Mouse (Mus musculus) gastrocnemius, postnatal 14 days (tissue): ENCODE results near the gene Nucb1. TPM values are rescaled to one million over a fixed set of nuclear protein-coding genes. Genes with fewer than 3 reads are reported as not detected.
A peak's percentile ranks its signal among the peaks of the same experiment; 100 is the strongest.
"Not testable (repeated sequence)": the region's sequence is repeated elsewhere in the genome, so short reads cannot be mapped to it uniquely, and the experiment has no call there.

Source experiments
- DNase-seq: peaks from one replicate; pipeline ENCODE4 v3.0.0; 2021; ENCODE audit warnings: mixed read lengths
- intact Hi-C: fragments of 180-260 bp; cut with DNase I; formaldehyde crosslinking; loops from one replicate; pipeline ENCODE4 v1.15.1; 2025; ENCODE audit warnings: low total_unique reads
- long read RNA-seq, 2 experiments: library from polyadenylated mRNA; stranded (forward); transcript quantifications; one replicate each; pipeline ENCODE4 v2.0.0; 2021
- total RNA-seq, 2 experiments: library from RNA; stranded (reverse); gene quantifications; 2 replicates each; pipeline ENCODE4 v1.2.3; 2021

The Nucb1 gene
- total RNA-seq, result 100 to 1,000 TPM; 100 TPM
- long read RNA-seq, experiment 1, full-length matches to known transcripts, result 111 of 128 reads
- long read RNA-seq, experiment 1, partial matches to known transcripts, result 7 of 128 reads
- long read RNA-seq, experiment 1, other reads (novel, unspliced or antisense), result 10 of 128 reads
- long read RNA-seq, experiment 2, full-length matches to known transcripts, result 118 of 140 reads
- long read RNA-seq, experiment 2, partial matches to known transcripts, result 15 of 140 reads
- long read RNA-seq, experiment 2, other reads (novel, unspliced or antisense), result 7 of 140 reads

GRCm38 (mm10) chr7:45509912-45510787 lies at the start of gene Nucb1:
Nucb1 (minus strand) TSS chr7:45510406.
- DNase-seq, result peak; percentile 91

GRCm38 (mm10) chr7:45558907-45559306 lies 48.7 kb upstream of the Nucb1 start:
- intact Hi-C loops, result no loop called here
- DNase-seq, result no peak

More at GRCm38 (mm10) chr7:45509912-45510787, at the start of gene Nucb1:
- intact Hi-C loops, result no loop called here

GRCm38 (mm10) chr7:45555787-45556186 lies 45.6 kb upstream of the Nucb1 start:
- intact Hi-C loops, result no loop called here
- DNase-seq, result peak; percentile 81

GRCm38 (mm10) chr7:45554744-45555143 lies 44.5 kb upstream of the Nucb1 start, which contains the start of gene Hsd17b14:
Hsd17b14 (plus strand) TSS chr7:45554893.
- no peak for DNase-seq
- intact Hi-C loops, result loop anchor here (5.0 kb wide), 1 partner anchor 33 kb away; no protein-coding TSS in a partner anchor

GRCm38 (mm10) chr7:45553990-45554389 lies 43.8 kb upstream of the Nucb1 start:
- intact Hi-C loops, result loop anchor here (5.0 kb wide), 1 partner anchor 33 kb away; no protein-coding TSS in a partner anchor
- DNase-seq, result no peak

- intact Hi-C loops, result loop anchor here (5.0 kb wide), 1 partner anchor 34 kb away; no protein-coding TSS in a partner anchor
- no peak for DNase-seq
Measured at GRCm38 (mm10) chr7:45553519-45553918, 43.3 kb upstream of the Nucb1 start.

GRCm38 (mm10) chr7:45551512-45551883 lies 41.3 kb upstream of the Nucb1 start:
- no peak for DNase-seq
- intact Hi-C loops, result loop anchor here (5.0 kb wide), 1 partner anchor 36 kb away; no protein-coding TSS in a partner anchor

- intact Hi-C loops, result loop anchor here (5.0 kb wide), 1 partner anchor 36 kb away; no protein-coding TSS in a partner anchor
- no peak for DNase-seq
Measured at GRCm38 (mm10) chr7:45550821-45551511, 40.8 kb upstream of the Nucb1 start.

- no peak for DNase-seq
- intact Hi-C loops, result loop anchor here (5.0 kb wide), 1 partner anchor 37 kb away; no protein-coding TSS in a partner anchor
Measured at GRCm38 (mm10) chr7:45549641-45550436, 39.6 kb upstream of the Nucb1 start.

GRCm38 (mm10) chr7:45544525-45544924 lies 34.3 kb upstream of the Nucb1 start:
- intact Hi-C loops, result no loop called here
- DNase-seq, result no peak

- intact Hi-C loops, result no loop called here
- no peak for DNase-seq
Measured at GRCm38 (mm10) chr7:45540213-45540612, 30.0 kb upstream of the Nucb1 start.

GRCm38 (mm10) chr7:45539095-45539494 lies 28.9 kb upstream of the Nucb1 start:
- intact Hi-C loops, result no loop called here
- no peak for DNase-seq

GRCm38 (mm10) chr7:45538163-45539041 lies 28.2 kb upstream of the Nucb1 start:
- intact Hi-C loops, result no loop called here
- DNase-seq, result no peak

- intact Hi-C loops, result no loop called here
- DNase-seq, result no peak
Measured at GRCm38 (mm10) chr7:45537602-45538001, 27.4 kb upstream of the Nucb1 start.

GRCm38 (mm10) chr7:45535676-45536075 lies 25.5 kb upstream of the Nucb1 start:
- intact Hi-C loops, result no loop called here
- no peak for DNase-seq

- DNase-seq, result peak; percentile 60
- intact Hi-C loops, result no loop called here
Measured at GRCm38 (mm10) chr7:45530643-45531042, 20.4 kb upstream of the Nucb1 start.

GRCm38 (mm10) chr7:45529461-45529860 lies 19.3 kb upstream of the Nucb1 start:
- intact Hi-C loops, result no loop called here
- peak; percentile 68 for DNase-seq

GRCm38 (mm10) chr7:45527169-45527568 lies 17.0 kb upstream of the Nucb1 start:
- intact Hi-C loops, DNase-seq: not testable (repeated sequence)
